Mouse (Mus musculus) heart, embryonic 10.5 days (tissue): ENCODE results near the gene Cd47. TPM values are rescaled to one million over a fixed set of nuclear protein-coding genes. Genes with fewer than 3 reads are reported as not detected.

Experiments
- DNase-seq: peaks from one replicate; pipeline ENCODE4 v3.0.0-alpha.2; 2017; ENCODE audit warnings: low spot score
- H3K27ac ChIP-seq: fragments of 300-500 bp; sonication (generic); 2 replicates; pipeline ENCODE4 v1.5.1; 2016; ENCODE audit warnings: mild to moderate bottlenecking
- H3K27me3 ChIP-seq: fragments of 300-500 bp; sonication (generic); 2 replicates; pipeline ENCODE4 v1.6.1; 2016; ENCODE audit warnings: mild to moderate bottlenecking; ENCODE audit not compliant: poor library complexity, insufficient read depth, severe bottlenecking
- H3K36me3 ChIP-seq: fragments of 300-500 bp; sonication (generic); 2 replicates; pipeline ENCODE4 v1.6.1; 2016; ENCODE audit warnings: mild to moderate bottlenecking, moderate library complexity
- H3K4me1 ChIP-seq: fragments of 300-500 bp; sonication (generic); 2 replicates; pipeline ENCODE4 v1.6.1; 2016; ENCODE audit warnings: mild to moderate bottlenecking
- H3K4me3 ChIP-seq: fragments of 300-500 bp; sonication (generic); 2 replicates; pipeline ENCODE4 v1.5.1; 2016; ENCODE audit warnings: mild to moderate bottlenecking, moderate library complexity
- H3K9me3 ChIP-seq: fragments of 300-500 bp; sonication (generic); 2 replicates; pipeline ENCODE4 v1.6.1; 2016; ENCODE audit warnings: mild to moderate bottlenecking, moderate library complexity
- WGBS: fragments of 180-500 bp; shearing (Covaris S2); methylation state at CpG from one replicate; pipeline ENCODE4 v1.1.7; 2016; 5-methylcytosine and 5-hydroxymethylcytosine counted together
- polyA plus RNA-seq: library from polyadenylated mRNA; unstranded; fragments of >200 nt; fragmentation: Nextera tagmentation; extraction: Ambion mirVana; gene quantifications from 2 replicates; pipeline ENCODE4 v1.2.1, GENCODE M21; 2016

The Cd47 gene
- polyA plus RNA-seq, 1 experiment from 2014 or later = 50.3 TPM

DNA sequence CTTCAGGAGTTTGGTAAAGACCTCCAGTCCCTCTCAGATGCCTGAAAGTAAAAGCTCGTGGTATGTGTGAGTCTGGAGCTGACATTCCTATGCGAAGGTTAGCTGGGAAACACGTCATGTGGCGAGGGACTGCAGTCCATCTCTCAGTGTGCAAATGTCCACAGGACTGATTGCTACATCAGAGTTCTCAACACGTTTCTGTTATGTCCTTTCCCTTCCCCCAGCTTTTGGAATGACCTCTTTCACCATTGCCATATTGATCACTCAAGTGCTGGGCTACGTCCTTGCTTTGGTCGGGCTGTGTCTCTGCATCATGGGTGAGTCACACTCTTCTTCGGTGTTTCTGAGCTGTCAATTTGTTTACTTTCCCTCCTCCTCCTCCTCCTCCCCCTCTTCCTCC, 95.8 kb downstream of the Cd47 start:
- no peak overlapping the region for H3K27ac ChIP-seq
- no peaks in the 10 kb centered on the region for H3K27me3 ChIP-seq
- H3K9me3 ChIP-seq = no peaks in the 10 kb centered on the region; the same call in 1 of the 2 replicates
- no peak for DNase-seq
- H3K4me1 ChIP-seq = peaks cover 16% of the 10 kb centered on the region
- WGBS = 56% methylated on average over 8 of the region's 8 CpGs
- H3K4me3 ChIP-seq = no peak overlapping the region
- peaks cover 9% of the 10 kb centered on the region; the same call in 1 of the 2 replicates for H3K36me3 ChIP-seq

DNA sequence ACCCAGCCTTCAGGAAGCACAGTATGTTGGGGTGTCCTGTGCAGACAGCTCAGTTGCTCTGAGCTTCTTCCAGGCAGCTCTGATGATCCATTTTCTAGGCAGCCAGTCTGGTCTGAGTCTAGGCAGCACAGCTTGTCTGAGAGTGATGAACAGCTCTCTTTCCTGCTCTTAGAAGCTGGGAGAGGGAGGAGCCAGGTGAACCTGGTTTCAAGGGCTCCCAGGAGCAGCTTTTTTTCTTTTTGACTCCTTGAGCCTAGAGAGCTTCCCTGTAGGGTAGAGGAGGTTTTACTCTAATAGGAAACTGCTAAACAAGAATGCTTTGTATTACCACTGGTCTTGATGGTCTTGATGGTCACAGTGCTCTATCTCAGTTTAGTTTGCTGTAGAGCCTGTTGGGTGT, 101.1 kb downstream of the Cd47 start:
- Histone ChIP-seq H3K4me3 (no peak overlapping the region), H3K9me3 (no peaks in the 10 kb centered on the region), H3K27ac (no peak overlapping the region), H3K36me3 (peaks cover 4% of the 10 kb centered on the region; the same call in 1 of the 2 replicates), H3K4me1 (peaks cover 24% of the 10 kb centered on the region), H3K27me3 (no peaks in the 10 kb centered on the region)
- no peak for DNase-seq

DNA sequence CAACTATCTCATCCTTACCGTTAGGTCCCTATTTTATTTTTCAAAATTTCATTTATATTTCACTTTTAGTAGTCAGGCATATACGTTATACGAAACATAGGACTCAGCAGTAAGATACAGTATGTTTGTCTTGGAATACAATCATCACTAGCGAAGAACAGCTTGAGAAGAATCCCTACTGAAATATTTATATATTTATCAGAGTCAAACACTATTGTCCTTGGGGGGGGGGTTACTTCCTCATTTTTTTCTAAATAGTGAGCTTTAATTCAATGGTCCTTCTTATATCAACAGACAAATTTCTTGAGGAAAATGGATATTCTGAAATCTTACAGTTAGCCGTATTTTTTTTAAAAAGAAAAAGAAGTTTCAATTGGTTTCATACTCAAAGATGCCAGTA, 101.8 kb downstream of the Cd47 start:
- DNase-seq = no peak
- no peak overlapping the region for H3K27ac ChIP-seq
- no peaks in the 10 kb centered on the region for H3K9me3 ChIP-seq
- peaks cover 24% of the 10 kb centered on the region for H3K4me1 ChIP-seq
- 94% methylated on average over 5 of the region's 5 CpGs for WGBS
- H3K36me3 ChIP-seq = no peaks in the 10 kb centered on the region
- no peak overlapping the region for H3K4me3 ChIP-seq
- H3K27me3 ChIP-seq = no peaks in the 10 kb centered on the region

DNA sequence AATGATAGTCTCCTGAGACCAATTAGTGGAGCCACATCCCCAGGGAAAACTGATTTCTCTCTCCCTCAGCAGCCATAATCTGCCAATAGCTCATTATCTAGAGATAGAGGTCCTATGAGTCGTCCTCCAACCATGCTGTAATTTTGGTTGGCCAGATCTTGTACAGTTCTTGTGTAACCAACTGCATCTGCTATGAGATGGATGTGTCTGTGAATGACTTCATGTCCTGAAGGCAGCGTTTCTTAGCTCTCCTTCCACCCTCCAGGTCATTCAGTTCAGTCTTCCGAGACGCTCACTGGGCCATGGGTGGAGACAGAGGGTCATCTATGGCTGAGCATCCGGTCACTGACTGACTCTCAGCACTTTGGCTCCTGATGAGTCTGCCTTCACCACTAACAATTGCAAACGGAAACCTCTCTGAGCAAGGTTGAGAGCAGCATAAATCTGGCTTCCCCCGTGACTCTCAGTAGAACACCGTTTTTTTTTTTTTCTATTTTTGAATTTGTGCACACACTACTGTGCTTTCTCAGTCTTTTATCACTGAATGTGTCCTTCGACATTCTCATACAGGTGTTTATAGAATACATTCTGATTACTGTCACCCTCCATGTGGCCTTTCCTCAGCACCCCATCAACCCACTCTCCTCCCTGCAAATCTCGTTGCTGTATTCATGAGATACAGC, 104.1 kb downstream of the Cd47 start:
- Histone ChIP-seq H3K27me3 (no peaks in the 10 kb centered on the region), H3K9me3 (no peaks in the 10 kb centered on the region), H3K36me3 (no peaks in the 10 kb centered on the region), H3K4me1 (peaks cover 29% of the 10 kb centered on the region), H3K27ac (peak overlapping the region; percentile 83), H3K4me3 (no peak overlapping the region)
- DNase-seq = no peak
- 77% methylated on average over 10 of the region's 10 CpGs for WGBS

DNA sequence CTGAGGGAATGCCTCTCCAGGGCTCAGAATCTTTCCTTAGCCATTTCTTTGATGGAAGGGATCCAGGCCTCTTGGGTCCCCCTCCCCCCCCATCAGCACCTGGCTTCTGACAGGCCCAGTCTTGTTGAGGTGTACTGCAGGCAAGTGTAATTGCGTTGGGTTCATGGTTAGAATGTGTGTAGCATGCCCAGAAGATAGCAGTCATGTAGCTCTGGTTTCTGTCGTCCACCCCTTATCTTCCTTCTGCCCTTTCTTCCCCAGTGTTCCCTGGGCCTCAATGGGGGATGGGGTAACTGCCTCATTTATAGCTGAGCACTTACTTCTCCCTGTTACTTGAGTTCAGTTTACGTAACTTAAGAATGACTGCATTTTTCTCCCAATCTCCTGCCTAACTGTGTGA, 104.7 kb downstream of the Cd47 start:
- Histone ChIP-seq H3K9me3 (no peaks in the 10 kb centered on the region), H3K4me3 (no peak overlapping the region), H3K27ac (peak overlapping the region; percentile 83), H3K4me1 (peaks cover 29% of the 10 kb centered on the region), H3K36me3 (no peaks in the 10 kb centered on the region), H3K27me3 (no peaks in the 10 kb centered on the region)
- 17% methylated on average over 3 of the region's 3 CpGs for WGBS
- DNase-seq = no peak

DNA sequence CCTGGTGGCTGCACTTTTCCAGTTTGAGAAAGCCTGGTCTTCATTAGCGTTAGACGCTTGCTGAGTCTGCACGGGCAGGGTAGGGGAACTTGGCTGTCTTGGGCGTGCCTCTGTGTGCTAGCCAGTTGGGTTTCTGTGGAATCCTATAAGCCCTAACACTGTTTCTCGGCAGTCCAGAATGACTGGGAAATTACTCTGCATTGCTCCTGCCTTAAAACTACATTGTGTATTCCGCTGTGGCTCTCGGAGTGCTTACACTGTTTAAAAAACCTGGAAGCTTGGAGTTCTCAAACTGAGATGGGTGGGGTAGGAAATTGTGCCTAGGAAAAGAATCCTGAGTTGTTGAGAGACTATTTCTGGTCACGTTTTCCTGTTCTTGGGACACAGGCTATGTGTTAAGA, 105.3 kb downstream of the Cd47 start:
- Histone ChIP-seq H3K27me3 (no peaks in the 10 kb centered on the region), H3K36me3 (no peaks in the 10 kb centered on the region), H3K4me3 (no peak overlapping the region), H3K4me1 (peaks cover 29% of the 10 kb centered on the region), H3K9me3 (no peaks in the 10 kb centered on the region), H3K27ac (peak overlapping the region; percentile 83)
- DNase-seq = no peak
- 46% methylated on average over 8 of the region's 8 CpGs for WGBS

DNA sequence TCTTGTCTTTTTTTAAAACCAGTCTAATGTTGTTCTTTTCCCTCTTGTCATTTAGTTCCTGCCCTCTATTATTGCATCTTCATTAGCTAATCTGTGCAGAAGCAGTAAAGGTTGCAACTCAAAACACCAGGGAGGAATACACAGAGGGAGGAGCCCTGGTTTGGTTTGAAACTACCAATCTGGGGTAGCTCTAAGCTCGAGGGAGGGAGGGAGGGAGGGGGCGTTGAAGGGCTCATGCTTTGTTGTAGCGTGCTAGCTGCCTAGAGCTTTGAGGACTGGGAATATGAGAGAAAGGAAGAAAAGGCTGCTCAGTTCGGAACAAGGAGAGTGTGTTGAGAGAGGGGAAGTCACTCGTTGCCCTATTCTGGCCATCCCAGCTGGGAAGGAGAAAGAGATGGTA, 105.7 kb downstream of the Cd47 start:
- Histone ChIP-seq H3K27me3 (no peaks in the 10 kb centered on the region), H3K36me3 (peaks cover 2% of the 10 kb centered on the region; the same call in 1 of the 2 replicates), H3K4me1 (peaks cover 29% of the 10 kb centered on the region), H3K9me3 (no peaks in the 10 kb centered on the region), H3K4me3 (no peak overlapping the region), H3K27ac (peak overlapping the region; percentile 83; the same call in 1 of the 2 replicates)
- DNase-seq = no peak
- 39% methylated on average over 5 of the region's 5 CpGs for WGBS

DNA sequence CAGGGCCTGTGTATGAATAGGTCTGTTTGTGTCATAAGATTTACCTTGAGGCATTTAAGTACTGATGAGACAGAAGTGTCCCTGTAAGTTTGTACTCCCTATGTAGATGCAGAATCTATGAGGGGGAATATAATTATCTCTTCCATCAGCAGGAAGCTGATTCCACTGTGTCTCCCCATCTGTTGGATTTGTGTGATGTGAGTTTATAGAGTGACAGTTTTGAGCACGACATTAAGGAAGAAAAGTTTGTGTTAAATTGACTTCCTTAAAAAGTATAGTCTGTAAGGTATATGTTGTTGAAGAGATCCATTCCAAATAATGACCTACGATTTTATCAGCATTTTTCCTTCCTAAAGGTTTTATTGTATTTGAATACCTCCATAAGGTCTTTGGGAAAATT, 106.6 kb downstream of the Cd47 start:
- no peak overlapping the region for H3K27ac ChIP-seq
- H3K9me3 ChIP-seq = no peaks in the 10 kb centered on the region
- peaks cover 29% of the 10 kb centered on the region for H3K4me1 ChIP-seq
- 83% methylated on average over 2 of the region's 2 CpGs for WGBS
- H3K27me3 ChIP-seq = no peaks in the 10 kb centered on the region
- no peak overlapping the region for H3K4me3 ChIP-seq
- H3K36me3 ChIP-seq = peaks cover 6% of the 10 kb centered on the region; the same call in 1 of the 2 replicates
- DNase-seq = no peak

DNA sequence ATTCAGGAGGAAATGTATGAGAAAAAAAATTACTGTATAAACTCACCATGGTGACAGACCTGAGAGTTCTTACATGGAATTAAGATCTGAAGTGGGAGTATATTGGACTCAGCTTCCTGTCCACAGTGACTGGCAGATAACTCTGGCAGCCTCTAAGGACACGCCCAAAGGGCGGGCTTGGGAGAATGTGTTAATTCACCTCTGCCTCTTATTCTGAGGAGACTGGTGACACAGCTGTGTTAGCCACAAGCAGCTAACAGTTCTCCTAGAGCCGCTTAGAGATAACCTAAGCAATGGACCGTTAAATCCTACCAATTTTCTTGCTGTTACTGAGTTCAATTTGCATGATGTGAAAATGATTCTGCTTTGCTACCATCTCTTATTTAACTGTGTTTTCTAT, 107.0 kb downstream of the Cd47 start:
- peak; percentile 82 for DNase-seq
- Histone ChIP-seq H3K9me3 (no peaks in the 10 kb centered on the region), H3K4me3 (no peak overlapping the region), H3K36me3 (peaks cover 6% of the 10 kb centered on the region; the same call in 1 of the 2 replicates), H3K27ac (no peak overlapping the region), H3K4me1 (peaks cover 29% of the 10 kb centered on the region), H3K27me3 (no peaks in the 10 kb centered on the region)
- 15% methylated on average over 4 of the region's 4 CpGs for WGBS

DNA sequence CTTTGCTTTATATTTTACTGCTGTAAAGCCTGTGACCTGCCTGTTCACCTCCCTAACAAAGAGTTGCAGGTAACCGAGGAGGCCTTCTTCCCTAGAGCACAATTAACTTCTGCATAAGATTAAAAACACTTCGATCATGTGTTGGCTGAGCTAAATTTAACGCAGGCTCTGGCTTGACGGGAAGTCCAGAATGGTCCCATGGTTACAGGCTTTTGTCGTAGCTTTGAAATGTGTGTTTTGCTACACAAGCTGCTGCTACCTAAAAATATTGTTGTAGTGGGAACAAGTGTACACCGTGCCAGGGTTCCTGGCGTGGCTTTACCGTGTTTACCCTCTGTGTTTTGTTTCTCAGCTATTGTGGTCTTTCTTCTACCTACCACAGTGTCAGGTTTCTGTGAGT, 109.2 kb downstream of the Cd47 start:
- no peak for DNase-seq
- H3K36me3 ChIP-seq = peaks cover 6% of the 10 kb centered on the region; the same call in 1 of the 2 replicates
- no peak overlapping the region for H3K4me3 ChIP-seq
- H3K9me3 ChIP-seq = no peaks in the 10 kb centered on the region
- H3K27me3 ChIP-seq = no peaks in the 10 kb centered on the region
- H3K4me1 ChIP-seq = peaks cover 27% of the 10 kb centered on the region
- 63% methylated on average over 8 of the region's 8 CpGs for WGBS
- peak overlapping the region; percentile 42; the same call in 1 of the 2 replicates for H3K27ac ChIP-seq

DNA sequence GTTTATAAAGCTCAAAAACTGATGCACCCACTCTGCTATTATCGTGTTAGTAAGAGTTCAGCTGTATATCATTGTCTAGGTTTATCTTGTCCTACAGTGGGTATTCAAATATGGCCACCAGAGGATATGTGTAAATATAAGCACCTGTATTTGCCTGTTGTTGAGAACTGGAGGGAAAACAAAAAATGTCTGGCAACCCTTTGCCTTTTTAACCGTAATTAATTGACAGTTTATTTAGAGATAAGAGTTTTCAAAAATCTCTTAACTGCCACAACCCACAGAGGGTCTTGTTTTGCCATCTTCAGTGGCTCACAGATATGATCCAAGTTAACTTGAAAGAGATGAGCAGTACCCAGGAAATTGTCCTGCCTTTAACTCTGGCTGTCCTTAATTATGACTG, 113.8 kb downstream of the Cd47 start:
- DNase-seq = no peak
- H3K4me1 ChIP-seq = peaks cover 2% of the 10 kb centered on the region; the same call in 1 of the 2 replicates
- H3K9me3 ChIP-seq = no peaks in the 10 kb centered on the region
- WGBS = 77% methylated on average over 2 of the region's 2 CpGs
- peaks cover 6% of the 10 kb centered on the region; the same call in 1 of the 2 replicates for H3K36me3 ChIP-seq
- H3K27me3 ChIP-seq = no peaks in the 10 kb centered on the region
- no peak overlapping the region for H3K27ac ChIP-seq
- no peak overlapping the region for H3K4me3 ChIP-seq

DNA sequence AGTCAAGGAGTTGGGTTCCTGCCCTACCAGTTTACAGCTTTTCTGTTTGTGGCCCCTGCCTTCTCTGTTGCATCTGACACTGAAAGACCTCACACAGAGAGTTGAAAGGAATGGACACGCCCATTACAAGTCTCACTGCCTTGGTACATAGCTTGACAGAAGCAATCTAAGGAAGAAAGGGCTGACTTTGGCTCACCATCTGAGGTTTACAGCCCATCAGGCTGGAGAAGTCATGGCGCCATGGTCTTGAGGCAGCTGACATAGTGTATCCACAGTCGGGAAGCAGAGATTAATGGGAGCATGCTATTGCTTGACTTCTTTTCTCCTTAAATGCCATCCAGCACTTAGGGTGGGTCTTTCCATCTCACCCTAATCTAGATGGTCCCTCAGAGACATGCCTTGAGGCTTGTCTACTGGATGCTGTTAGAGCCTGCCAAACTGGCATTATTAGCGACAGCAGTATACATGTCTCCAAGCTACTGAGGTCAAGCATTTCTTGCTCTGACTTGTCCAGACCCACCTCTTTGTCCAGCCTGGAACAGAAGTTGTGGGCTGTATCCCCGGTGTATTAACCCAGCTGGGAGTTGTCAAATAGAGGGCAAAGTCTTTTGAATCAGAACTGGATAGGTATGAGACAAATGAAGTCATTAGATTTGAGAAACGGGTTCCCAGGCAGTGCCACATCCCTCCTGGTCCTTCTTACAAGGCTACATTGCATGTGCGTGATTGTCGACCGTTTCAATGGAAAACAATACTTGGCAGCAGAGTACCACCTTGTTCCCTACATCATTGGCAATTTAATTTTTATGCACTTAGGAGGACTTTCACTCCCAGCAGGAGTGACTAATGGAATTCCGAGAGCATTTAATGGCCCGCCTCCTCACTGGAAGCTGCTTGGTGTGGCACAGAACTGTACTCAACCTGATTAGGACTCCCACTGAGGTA, 115.5 kb downstream of the Cd47 start:
- 86% methylated on average over 11 of the region's 11 CpGs for WGBS
- H3K36me3 ChIP-seq = peaks cover 6% of the 10 kb centered on the region; the same call in 1 of the 2 replicates
- H3K27me3 ChIP-seq = no peaks in the 10 kb centered on the region

DNA sequence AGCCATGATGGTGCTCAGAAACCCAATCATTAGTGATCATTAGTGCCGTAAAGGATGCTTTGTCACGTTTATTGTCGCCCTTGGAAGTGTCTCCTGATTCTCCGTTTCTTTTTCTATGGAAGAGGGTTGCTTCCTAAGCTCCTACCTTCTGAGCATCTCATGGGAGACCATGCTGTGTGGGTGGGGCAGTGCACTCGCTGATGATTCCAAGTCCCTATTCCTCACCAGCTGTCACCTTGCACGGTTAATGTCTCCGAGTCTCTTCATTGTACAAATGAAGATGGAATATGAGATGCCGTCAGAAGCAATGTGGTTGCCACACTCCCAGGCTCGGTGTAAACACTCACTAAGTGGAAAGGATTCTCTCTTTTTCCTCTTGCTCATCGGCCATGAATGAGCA, 119.9 kb downstream of the Cd47 start:
- H3K36me3 ChIP-seq = no peaks in the 10 kb centered on the region
- H3K27ac ChIP-seq = no peak overlapping the region
- no peaks in the 10 kb centered on the region for H3K27me3 ChIP-seq
- WGBS = 90% methylated on average over 10 of the region's 10 CpGs
- no peaks in the 10 kb centered on the region; the same call in 1 of the 2 replicates for H3K4me1 ChIP-seq
- H3K9me3 ChIP-seq = no peaks in the 10 kb centered on the region
- DNase-seq = no peak
- no peak overlapping the region for H3K4me3 ChIP-seq

More for the DNA sequence above, 115.5 kb downstream of the Cd47 start:
- no peak overlapping the region for H3K27ac ChIP-seq
- H3K9me3 ChIP-seq = no peaks in the 10 kb centered on the region
- DNase-seq = no peak
- no peak overlapping the region for H3K4me3 ChIP-seq
- 0 out of 2 replicates have a peak, but pooled peaks cover 2% of the 10 kb centered on the region for H3K4me1 ChIP-seq
